Mouse (Mus musculus): ENCODE results near the gene Atp10b. TPM values are rescaled to one million over a fixed set of nuclear protein-coding genes. Genes with fewer than 3 reads are reported as not detected.
A peak's percentile ranks its signal among the peaks of the same experiment; 100 is the strongest.

Gene Atp10b
- polyA plus RNA-seq, 1 experiment, result 0.66 TPM

GRCm38 (mm10) chr11:43189817-43190593 is 40.3 kb downstream of the Atp10b start:
- peak; percentile 24 to 54 for DNase-seq (ENCODE audit: extremely low spot score in 1 of 2, low spot score in 1 of 2)

DNA sequence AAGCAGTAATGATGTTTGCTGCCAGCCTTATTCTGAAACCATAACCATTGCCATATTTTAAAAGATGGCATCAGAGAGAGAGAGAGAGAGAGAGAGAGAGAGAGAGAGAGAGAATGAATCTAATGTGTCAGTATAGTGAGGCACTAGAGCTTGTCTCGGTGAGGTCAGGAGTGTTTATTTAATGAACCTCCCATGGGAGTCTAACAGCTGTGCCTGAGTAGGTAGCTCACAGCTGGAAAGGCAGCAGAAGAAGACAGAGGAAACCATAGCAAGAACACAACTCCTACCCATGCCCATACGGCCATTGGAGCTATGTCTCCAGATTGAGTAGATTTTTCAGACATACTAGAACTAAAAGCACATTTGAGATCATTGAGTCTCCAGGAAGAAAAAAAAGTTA is 49.1 kb downstream of the Atp10b start:
- no peak for DNase-seq (ENCODE audit: extremely low spot score in 1 of 2, low spot score in 1 of 2)

- no peak for DNase-seq (ENCODE audit: extremely low spot score in 1 of 2, low spot score in 1 of 2)
Measured at GRCm38 (mm10) chr11:43199358-43199757, 49.7 kb downstream of the Atp10b start.

DNA sequence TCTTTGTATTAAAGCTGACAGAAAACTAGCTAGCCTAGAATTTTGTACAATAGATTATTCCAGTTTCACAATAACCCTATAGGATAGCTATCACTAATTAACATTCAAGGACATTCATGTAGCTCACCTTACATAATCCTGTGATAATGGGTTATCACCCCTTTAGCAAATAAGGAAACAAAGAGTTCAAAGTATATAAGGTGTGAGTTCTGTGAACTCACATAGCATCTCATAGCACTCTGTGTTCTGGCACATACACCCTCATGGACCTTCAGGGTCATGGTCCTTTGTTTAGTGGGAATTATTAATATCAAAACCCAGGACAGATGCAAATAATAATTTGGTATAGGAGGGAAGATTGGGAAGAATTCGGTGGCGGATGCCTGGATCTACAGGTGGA is 50.4 kb downstream of the Atp10b start:
- DNase-seq (ENCODE audit: extremely low spot score in 1 of 2, low spot score in 1 of 2), result no peak

DNA sequence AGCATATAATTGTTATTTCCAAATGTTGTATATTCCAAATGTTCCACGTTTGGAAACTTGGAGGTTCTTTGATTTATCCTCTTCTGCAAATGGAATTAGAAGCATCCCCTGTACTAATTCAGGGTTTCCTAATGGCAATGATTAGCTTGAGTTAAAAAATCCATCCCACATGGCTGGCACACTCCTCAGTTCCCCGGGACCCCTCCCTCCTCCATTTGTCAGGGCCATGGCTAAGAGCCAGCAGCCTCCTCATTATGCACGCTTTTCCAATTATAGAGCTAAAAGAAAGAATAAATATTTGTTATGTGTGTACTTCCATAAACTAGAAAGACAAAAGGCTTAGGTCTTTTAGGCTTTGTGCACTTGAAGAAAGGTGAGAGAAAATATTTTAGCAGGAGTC is 53.9 kb downstream of the Atp10b start:
- DNase-seq (ENCODE audit: extremely low spot score in 1 of 2, low spot score in 1 of 2), result no peak

DNA sequence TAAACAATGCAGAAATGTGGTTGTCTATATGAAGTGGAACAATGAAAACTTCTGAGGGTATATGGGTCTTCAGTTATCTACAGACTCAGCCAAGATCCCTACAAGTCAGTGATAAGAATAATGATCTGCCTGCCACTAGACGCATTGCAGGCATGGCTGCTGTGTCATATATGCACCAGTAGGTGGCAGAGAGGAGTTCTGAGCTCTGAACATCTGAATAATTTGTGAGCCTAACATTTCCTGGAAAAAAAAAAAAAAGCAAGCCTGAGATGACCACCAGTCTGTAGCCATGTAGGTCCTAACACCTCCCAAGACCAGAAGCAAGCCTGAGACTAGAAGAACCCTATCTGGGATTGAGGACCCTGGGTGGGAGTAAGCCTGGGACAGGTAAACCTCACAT is 63.5 kb downstream of the Atp10b start:
- no peak for DNase-seq (ENCODE audit: extremely low spot score in 1 of 2, low spot score in 1 of 2)

GRCm38 (mm10) chr11:43213740-43214139 is 64.1 kb downstream of the Atp10b start:
- DNase-seq (ENCODE audit: extremely low spot score in 1 of 2, low spot score in 1 of 2), result no peak

GRCm38 (mm10) chr11:43217021-43217420 is 67.3 kb downstream of the Atp10b start:
- peak; percentile 9 to 59 for DNase-seq (ENCODE audit: extremely low spot score in 1 of 2, low spot score in 1 of 2)

DNA sequence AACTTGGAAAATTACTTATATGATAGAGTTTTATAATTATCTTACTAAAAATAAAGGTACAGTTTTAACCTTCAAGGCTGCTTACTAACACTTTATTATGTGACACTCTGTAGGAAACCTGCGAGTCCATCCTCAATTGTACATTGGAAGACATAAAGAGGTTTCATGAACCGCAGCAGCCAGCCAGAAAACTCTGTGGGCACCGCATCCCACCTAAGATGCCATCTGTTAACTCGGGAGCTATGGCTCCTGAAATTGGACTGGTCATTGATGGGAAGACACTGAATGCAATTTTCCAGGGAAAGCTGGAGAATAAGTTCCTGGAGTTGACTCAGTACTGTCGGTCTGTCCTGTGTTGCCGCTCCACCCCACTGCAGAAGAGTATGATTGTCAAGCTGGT is 80.6 kb downstream of the Atp10b start:
- no peak for DNase-seq (ENCODE audit: extremely low spot score in 1 of 2, low spot score in 1 of 2)

DNA sequence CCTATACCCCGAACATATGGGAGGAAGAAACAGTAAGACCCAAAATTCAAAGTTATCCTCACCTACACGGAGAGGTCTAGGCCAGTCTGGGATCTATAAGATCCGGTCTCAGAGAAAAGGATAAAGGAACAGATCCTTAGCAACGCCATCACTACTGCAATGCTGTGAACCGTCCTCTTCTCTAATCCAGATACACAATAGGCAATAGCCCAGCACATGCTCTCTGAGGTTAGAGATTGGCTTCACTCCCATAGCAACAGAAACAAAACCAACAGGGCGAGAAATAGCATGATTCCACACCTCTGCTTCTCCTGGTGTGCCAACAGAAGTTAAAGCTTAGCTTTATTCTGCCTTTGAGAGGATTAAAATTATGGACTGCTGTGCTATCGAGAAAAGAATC is 82.4 kb downstream of the Atp10b start:
- no peak for DNase-seq (ENCODE audit: extremely low spot score in 1 of 2, low spot score in 1 of 2)

GRCm38 (mm10) chr11:43236360-43237039 is 86.8 kb downstream of the Atp10b start:
- DNase-seq (ENCODE audit: extremely low spot score in 1 of 2, low spot score in 1 of 2), result no peak

- DNase-seq (ENCODE audit: extremely low spot score in 1 of 2, low spot score in 1 of 2), result no peak
Measured at GRCm38 (mm10) chr11:43239804-43240203, 90.1 kb downstream of the Atp10b start.

- no peak for DNase-seq (ENCODE audit: extremely low spot score in 1 of 2, low spot score in 1 of 2)
Measured at GRCm38 (mm10) chr11:43253034-43253433, 103.4 kb downstream of the Atp10b start.

DNA sequence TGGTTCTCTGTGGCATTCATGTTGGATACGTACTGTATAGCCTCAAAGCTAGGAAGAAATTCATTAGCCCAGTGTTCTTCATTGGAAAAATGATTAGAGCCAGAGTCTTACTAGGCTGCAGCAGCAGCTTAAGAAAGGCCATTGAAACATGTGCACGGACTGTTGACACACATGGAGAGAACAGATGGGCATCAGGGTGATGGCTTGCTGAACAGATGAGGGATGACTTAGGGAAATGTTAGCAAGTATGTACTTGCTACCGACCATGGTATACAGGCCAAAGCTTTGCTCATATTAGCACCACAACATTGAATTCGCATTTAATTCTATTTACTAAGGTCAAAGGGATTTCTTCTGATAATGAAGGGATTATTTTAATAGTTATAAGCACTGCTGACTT is 105.6 kb downstream of the Atp10b start:
- no peak for DNase-seq (ENCODE audit: extremely low spot score in 1 of 2, low spot score in 1 of 2)

DNA sequence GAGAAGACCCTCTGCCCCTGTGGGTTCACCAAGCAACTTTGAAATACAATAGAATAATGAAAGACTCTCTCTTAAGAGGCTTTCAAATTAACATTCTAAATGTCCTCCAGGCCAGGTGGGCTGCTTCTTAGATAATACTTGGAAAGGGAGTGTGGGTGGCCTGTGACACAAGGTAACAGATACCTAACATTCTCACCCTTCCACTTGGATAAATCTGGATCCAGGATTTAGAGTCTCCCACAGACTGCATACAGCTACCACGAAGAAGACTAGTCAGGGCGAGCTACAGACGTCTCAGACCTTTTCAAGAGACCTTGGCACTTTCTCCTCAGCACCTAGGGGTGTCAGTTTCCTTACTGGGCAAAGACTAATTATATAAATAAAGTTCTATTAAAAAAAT is 107.6 kb downstream of the Atp10b start:
- DNase-seq (ENCODE audit: extremely low spot score in 1 of 2, low spot score in 1 of 2), result no peak

GRCm38 (mm10) chr11:43257781-43258180 is 108.1 kb downstream of the Atp10b start:
- no peak for DNase-seq (ENCODE audit: extremely low spot score in 1 of 2, low spot score in 1 of 2)

- peak; percentile 52 to 90 for DNase-seq (ENCODE audit: extremely low spot score in 1 of 2, low spot score in 1 of 2)
Measured at GRCm38 (mm10) chr11:43263548-43264218, 114.0 kb downstream of the Atp10b start.

- no peak for DNase-seq (ENCODE audit: extremely low spot score in 1 of 2, low spot score in 1 of 2)
Measured at GRCm38 (mm10) chr11:43267505-43267904, 117.8 kb downstream of the Atp10b start.

GRCm38 (mm10) chr11:43269503-43270255 is 120.0 kb downstream of the Atp10b start:
- no peak for DNase-seq (ENCODE audit: extremely low spot score in 1 of 2, low spot score in 1 of 2)

GRCm38 (mm10) chr11:43270256-43270806 is 120.7 kb downstream of the Atp10b start:
- peak in 1 of 2 experiments; percentile 31 for DNase-seq (ENCODE audit: extremely low spot score in 1 of 2, low spot score in 1 of 2)

DNA sequence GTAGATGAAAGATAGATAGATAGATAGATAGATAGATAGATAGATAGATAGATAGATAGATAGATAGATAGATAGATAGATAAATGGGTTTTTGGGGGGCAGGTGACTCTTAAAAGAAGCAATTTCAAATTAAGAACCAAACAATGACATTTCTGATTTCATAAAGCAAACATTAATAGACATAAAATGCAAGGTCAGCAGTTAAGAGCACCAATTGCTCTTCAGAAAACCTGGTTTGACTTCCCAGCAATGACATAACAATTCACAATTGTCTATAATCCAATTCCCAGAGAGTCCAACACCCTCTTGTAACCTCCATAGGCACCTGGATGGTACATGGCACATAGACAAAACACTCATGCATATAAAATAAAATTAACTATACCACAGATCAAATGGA is 124.2 kb downstream of the Atp10b start:
- DNase-seq (ENCODE audit: extremely low spot score in 1 of 2, low spot score in 1 of 2), result no peak

All from frontal cortex, adult 2 months (tissue).